Mouse (Mus musculus): Measurements from ENCODE around the gene Dnajb13. TPM values are rescaled to one million over a fixed set of nuclear protein-coding genes. Genes with fewer than 3 reads are reported as not detected.

Dnajb13 gene
- polyA plus RNA-seq, 1 experiment from 2014 or later = 1.6 TPM

DNA sequence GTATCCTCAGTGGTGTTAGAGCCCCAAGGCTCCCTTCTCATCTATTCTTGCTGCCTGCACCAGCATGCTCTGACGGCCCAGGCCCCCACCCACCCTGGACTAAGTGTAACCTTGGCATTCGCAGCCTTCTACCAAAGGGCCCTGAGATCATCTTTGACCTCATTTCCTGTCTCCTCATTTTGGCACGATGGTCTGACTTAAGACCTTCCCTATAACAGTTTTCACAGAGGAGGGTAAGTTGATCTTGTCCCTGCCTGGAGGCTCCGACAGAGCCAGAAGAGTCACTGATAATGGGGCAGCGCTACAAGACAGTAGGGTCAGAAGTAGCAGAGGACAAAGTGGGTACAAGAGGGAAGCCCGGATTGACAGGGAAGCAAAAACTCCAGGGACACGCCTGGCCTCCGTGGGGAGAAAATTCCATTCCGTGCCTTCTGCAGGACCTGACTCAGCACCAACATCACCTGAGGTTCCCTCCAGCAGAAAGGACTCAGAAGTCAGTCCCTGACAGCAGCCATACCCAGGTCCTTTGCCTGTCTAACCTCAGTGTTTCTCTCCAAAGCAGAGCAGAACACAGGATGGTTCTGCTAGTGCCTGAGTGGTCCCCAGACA, 40.8 kb downstream of the Dnajb13 start:
- ATAC-seq (replicated peaks; ENCODE audit: low FRiP score) (no peak), DNase-seq (ENCODE audit: low spot score) (no peak)
- Histone ChIP-seq H3K9me3 (ENCODE audit: control insufficient read depth, low read length) (no peaks in the 10 kb centered on the region), H3K4me1 (replicated peaks; ENCODE audit: control insufficient read depth, insufficient read depth, low read length) (peaks cover 5% of the 10 kb centered on the region), H3K27ac (ENCODE audit: low read depth, low read length) (no peak overlapping the region), H3K4me3 (ENCODE audit: low read depth, low read length) (no peak overlapping the region), H3K36me3 (ENCODE audit: control insufficient read depth, insufficient read depth, low read length) (peaks cover 2% of the 10 kb centered on the region), H3K27me3 (replicated peaks; ENCODE audit: control insufficient read depth, insufficient read depth, low read length) (no peaks in the 10 kb centered on the region), H3K9ac (ENCODE audit: low read depth, low read length) (no peak overlapping the region), H3K4me2 (no peak overlapping the region)
- 73% methylated on average over 9 of the region's 9 CpGs for WGBS

DNA sequence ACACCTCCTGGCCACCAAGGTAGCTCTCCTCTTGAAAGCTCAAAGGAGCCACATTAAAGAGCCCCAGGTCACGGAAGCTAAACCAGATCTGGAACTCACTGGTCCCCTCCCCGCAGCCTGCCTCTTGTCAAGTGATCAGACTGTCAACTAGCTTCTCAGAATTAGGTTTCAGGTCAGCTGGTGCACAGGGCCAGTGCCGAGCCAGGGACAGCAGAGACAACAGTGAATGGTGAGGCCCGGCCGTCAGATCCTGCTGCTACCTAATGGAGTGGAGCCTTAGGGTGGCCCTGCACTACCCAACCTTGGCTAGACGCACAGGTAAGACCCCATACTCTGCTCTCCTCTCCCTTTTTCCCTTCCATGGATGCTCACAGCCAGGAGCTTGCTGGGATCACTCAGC, 42.0 kb downstream of the Dnajb13 start, which contains the start of gene Ucp3:
Gene Ucp3, plus strand, starts transcription at position 214 of the 400 bp plus-strand sequence.
- Histone ChIP-seq H3K9me3 (ENCODE audit: control insufficient read depth, low read length) (no peaks in the 10 kb centered on the region), H3K27me3 (replicated peaks; ENCODE audit: control insufficient read depth, insufficient read depth, low read length) (no peaks in the 10 kb centered on the region), H3K4me1 (replicated peaks; ENCODE audit: control insufficient read depth, insufficient read depth, low read length) (peaks cover 15% of the 10 kb centered on the region), H3K9ac (ENCODE audit: low read depth, low read length) (no peak within 1 kb of the TSS), H3K4me2 (no peak within 1 kb of the TSS), H3K4me3 (ENCODE audit: low read depth, low read length) (no peak within 1 kb of the TSS), H3K27ac (ENCODE audit: low read depth, low read length) (no peak within 1 kb of the TSS), H3K36me3 (ENCODE audit: control insufficient read depth, insufficient read depth, low read length) (peaks cover 2% of the 10 kb centered on the region)
- DNase-seq (ENCODE audit: low spot score) = no peak
- no peak for ATAC-seq (replicated peaks; ENCODE audit: low FRiP score)
- 81% methylated on average over 6 of the region's 6 CpGs for WGBS

DNA sequence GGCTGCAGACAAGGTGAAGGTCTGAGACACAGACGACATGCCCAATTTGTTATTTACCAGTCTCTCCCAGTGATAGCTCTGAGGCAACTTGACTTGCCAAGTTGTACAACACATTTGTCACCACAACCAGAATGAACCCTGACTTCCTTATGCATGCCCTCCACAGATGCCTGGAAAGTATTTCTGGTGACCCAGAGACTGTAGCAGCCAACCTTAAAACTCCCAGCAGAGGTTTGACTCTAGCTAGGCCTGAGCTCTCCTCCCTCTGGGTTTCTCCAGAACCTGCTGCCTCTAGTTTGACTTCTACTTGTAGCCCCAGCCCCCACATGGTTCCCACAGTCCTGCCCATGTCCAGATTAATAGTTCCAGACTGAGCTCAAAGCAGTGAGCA, 43.4 kb downstream of the Dnajb13 start:
- H3K4me1 ChIP-seq (replicated peaks; ENCODE audit: control insufficient read depth, insufficient read depth, low read length) = peaks cover 21% of the 10 kb centered on the region
- WGBS = 96% methylated on average over 1 of the region's 1 CpGs

DNA sequence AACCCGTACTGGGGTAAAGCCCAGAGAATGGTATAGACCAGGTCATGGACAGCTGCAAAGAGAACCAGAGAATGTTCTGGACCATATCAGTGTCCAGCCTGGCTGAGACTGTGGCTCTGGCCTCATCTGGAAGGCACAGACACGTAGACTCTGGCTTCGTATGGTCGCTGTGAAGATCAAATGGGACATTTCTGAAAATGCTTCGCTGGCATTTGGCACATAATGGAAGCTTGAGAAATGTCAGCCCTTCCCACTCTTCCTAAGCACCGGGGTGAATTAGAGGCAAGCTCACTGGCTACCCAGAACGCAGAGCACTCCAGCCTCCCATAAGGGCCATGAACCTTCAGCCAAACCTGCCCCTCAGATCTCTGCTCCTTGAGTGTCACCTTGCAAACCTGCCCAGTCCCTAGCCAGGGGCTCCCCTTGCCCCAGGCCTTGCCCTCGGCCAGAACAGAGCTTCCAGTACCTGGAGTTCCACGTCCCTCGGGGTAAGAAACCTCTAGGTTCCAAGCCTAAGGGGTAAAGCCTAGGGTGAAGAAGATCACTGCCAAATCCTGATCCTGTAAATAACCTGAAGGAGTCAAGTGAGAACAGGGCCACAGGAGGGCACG, 43.9 kb downstream of the Dnajb13 start:
- Histone ChIP-seq H3K4me1 (replicated peaks; ENCODE audit: control insufficient read depth, insufficient read depth, low read length) (peaks cover 26% of the 10 kb centered on the region), H3K9me3 (ENCODE audit: control insufficient read depth, low read length) (no peaks in the 10 kb centered on the region), H3K4me2 (no peak overlapping the region), H3K4me3 (ENCODE audit: low read depth, low read length) (no peak overlapping the region), H3K27me3 (replicated peaks; ENCODE audit: control insufficient read depth, insufficient read depth, low read length) (no peaks in the 10 kb centered on the region), H3K36me3 (ENCODE audit: control insufficient read depth, insufficient read depth, low read length) (peaks cover 2% of the 10 kb centered on the region), H3K27ac (ENCODE audit: low read depth, low read length) (no peak overlapping the region), H3K9ac (ENCODE audit: low read depth, low read length) (no peak overlapping the region)
- no peak for DNase-seq (ENCODE audit: low spot score)
- WGBS = 89% methylated on average over 11 of the region's 11 CpGs
- no peak for ATAC-seq (replicated peaks; ENCODE audit: low FRiP score)

More for the DNA sequence above, 43.4 kb downstream of the Dnajb13 start:
- H3K36me3 ChIP-seq (ENCODE audit: control insufficient read depth, insufficient read depth, low read length) = peaks cover 2% of the 10 kb centered on the region
- H3K9ac ChIP-seq (ENCODE audit: low read depth, low read length) = no peak overlapping the region
- H3K4me3 ChIP-seq (ENCODE audit: low read depth, low read length) = no peak overlapping the region
- no peak overlapping the region for H3K27ac ChIP-seq (ENCODE audit: low read depth, low read length)
- H3K27me3 ChIP-seq (replicated peaks; ENCODE audit: control insufficient read depth, insufficient read depth, low read length) = no peaks in the 10 kb centered on the region
- ATAC-seq (replicated peaks; ENCODE audit: low FRiP score) = no peak
- H3K4me2 ChIP-seq = no peak overlapping the region
- H3K9me3 ChIP-seq (ENCODE audit: control insufficient read depth, low read length) = no peaks in the 10 kb centered on the region
- DNase-seq (ENCODE audit: low spot score) = no peak

DNA sequence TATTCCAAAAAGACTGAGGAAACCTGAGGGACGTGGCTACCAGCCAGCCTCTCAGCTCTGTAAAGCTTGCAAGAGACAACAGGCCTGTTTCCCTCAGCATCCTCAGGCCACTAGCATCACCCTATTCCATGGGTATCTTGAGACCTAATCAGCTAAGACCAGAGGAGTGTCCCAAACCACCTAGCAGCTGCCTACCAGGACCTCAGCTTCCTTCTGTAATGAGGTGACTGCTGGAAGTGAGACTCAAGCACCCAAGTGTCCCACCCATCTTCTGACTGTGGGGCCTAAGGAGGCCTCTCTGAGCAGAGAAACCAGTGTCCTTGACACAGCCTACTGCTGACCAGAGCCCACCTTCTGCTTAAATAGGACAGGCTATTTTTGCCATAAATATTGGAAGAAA, 45.3 kb downstream of the Dnajb13 start:
- DNase-seq (ENCODE audit: low spot score) = no peak
- H3K4me3 ChIP-seq (ENCODE audit: low read depth, low read length) = no peak overlapping the region
- WGBS = 67% methylated on average over 1 of the region's 1 CpGs
- no peaks in the 10 kb centered on the region for H3K27me3 ChIP-seq (replicated peaks; ENCODE audit: control insufficient read depth, insufficient read depth, low read length)
- no peaks in the 10 kb centered on the region for H3K9me3 ChIP-seq (ENCODE audit: control insufficient read depth, low read length)
- H3K36me3 ChIP-seq (ENCODE audit: control insufficient read depth, insufficient read depth, low read length) = peaks cover 2% of the 10 kb centered on the region
- H3K4me1 ChIP-seq (replicated peaks; ENCODE audit: control insufficient read depth, insufficient read depth, low read length) = peaks cover 40% of the 10 kb centered on the region
- no peak for ATAC-seq (replicated peaks; ENCODE audit: low FRiP score)
- H3K27ac ChIP-seq (ENCODE audit: low read depth, low read length) = no peak overlapping the region
- 0 out of 2 replicates have a peak overlapping the region, but pooled peaks have one; percentile 39 for H3K9ac ChIP-seq (ENCODE audit: low read depth, low read length)
- H3K4me2 ChIP-seq = no peak overlapping the region

DNA sequence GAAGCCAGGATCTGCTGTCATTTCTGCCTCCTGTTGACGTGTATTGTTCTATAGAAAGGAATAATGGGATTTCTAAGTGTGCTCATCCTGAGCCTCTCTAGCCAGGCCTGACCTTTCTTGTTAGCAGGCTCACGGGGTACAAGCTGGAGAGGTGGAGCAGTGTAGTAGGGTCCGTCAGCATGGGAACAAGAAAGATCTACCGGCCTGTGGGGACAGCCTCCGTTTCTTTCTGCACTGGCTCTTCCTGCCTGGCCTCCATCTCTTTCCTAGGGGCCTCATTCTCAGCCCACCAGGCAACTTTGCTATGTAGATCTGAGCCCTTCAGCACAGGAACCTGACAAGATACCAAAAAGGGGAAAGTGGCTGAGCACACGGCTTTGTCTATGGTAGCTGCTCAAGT, 46.0 kb downstream of the Dnajb13 start:
- no peak overlapping the region; the same call in 1 of the 2 replicates for H3K27ac ChIP-seq (ENCODE audit: low read depth, low read length)
- H3K27me3 ChIP-seq (replicated peaks; ENCODE audit: control insufficient read depth, insufficient read depth, low read length) = no peaks in the 10 kb centered on the region
- no peak overlapping the region for H3K9ac ChIP-seq (ENCODE audit: low read depth, low read length)
- ATAC-seq (replicated peaks; ENCODE audit: low FRiP score) (no peak), DNase-seq (ENCODE audit: low spot score) (no peak)
- peaks cover 46% of the 10 kb centered on the region for H3K4me1 ChIP-seq (replicated peaks; ENCODE audit: control insufficient read depth, insufficient read depth, low read length)
- H3K4me3 ChIP-seq (ENCODE audit: low read depth, low read length) = no peak overlapping the region
- H3K4me2 ChIP-seq = no peak overlapping the region
- peaks cover 2% of the 10 kb centered on the region for H3K36me3 ChIP-seq (ENCODE audit: control insufficient read depth, insufficient read depth, low read length)
- no peaks in the 10 kb centered on the region for H3K9me3 ChIP-seq (ENCODE audit: control insufficient read depth, low read length)
- WGBS = 82% methylated on average over 6 of the region's 6 CpGs

DNA sequence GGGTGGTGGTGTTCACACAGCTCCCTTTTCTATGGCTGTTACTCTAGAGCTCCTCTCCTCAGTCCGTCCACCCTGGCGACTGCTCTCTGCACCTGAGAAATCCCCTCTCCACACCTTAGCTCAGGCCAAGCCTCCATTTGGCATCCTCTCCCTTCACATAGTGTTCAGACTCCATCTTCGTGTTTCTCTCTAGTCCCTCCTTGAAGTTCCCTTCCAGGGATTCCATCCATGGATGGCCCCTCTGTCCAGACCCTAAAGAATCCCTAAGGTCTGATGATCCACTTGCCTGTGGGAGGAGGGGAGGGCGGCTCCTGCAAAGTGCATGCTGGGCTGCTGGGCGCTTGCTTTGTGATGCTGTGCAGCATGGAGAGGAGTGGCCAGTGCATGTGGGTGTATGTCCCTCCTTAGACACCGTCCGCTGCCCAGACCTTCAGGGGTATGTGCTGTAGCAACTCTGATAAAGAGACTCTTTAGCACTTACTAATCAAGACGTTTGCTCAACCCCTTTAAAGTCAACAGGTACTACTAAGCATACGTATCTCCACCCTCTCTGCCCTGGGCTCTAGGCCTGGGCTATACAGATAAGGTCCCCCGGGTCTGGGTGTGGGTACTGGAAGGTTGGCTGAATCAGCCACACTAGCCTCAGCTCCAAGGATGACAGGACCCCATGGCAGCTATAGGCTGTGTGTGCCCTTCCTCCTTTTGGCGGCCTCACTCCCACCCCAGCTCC, 47.8 kb downstream of the Dnajb13 start:
- Histone ChIP-seq H3K4me3 (ENCODE audit: low read depth, low read length) (peak overlapping the region; percentile 45), H3K4me1 (replicated peaks; ENCODE audit: control insufficient read depth, insufficient read depth, low read length) (peaks cover 59% of the 10 kb centered on the region), H3K36me3 (ENCODE audit: control insufficient read depth, insufficient read depth, low read length) (peaks cover 2% of the 10 kb centered on the region), H3K27me3 (replicated peaks; ENCODE audit: control insufficient read depth, insufficient read depth, low read length) (no peaks in the 10 kb centered on the region), H3K27ac (ENCODE audit: low read depth, low read length) (peak overlapping the region; percentile 99), H3K4me2 (peak overlapping the region; percentile 75), H3K9me3 (ENCODE audit: control insufficient read depth, low read length) (no peaks in the 10 kb centered on the region), H3K9ac (ENCODE audit: low read depth, low read length) (peak overlapping the region; percentile 71)
- ATAC-seq (replicated peaks; ENCODE audit: low FRiP score) (peak; percentile 97), DNase-seq (ENCODE audit: low spot score) (peak; percentile 73)
- WGBS = 48% methylated on average over 11 of the region's 11 CpGs

DNA sequence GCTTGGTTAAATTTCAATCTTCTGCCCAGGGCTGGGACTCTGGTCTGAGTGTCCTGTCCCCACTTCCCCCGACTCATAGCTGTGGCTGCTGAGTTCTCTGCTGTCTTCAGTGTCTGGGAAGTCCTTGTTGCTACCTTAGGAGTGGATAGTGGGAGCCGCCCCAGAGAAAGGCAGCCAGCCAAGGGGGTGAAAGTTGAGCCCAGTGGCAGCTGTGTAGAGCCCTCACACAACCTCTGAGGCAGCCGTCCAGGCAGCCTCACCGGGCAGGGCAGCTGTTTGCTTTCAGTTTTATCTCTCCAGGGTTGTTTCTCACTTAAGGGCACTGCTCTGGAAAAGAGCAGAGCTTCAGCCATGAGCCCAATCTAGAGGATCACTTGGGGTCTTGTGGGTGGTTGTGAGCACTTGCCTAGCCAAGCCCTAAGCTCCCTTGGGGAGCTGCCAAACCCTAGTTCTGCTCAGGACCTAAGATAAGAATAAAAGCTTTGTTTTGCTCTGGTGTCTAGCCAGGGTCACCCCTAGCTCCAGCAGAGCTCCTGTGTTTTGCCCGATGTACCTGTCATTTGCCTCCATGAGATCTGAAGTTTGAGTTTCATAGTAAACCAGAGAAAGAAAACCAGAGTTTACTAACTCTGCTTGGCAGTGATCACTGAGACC, 49.0 kb downstream of the Dnajb13 start:
- peak overlapping the region; percentile 71 for H3K9ac ChIP-seq (ENCODE audit: low read depth, low read length)
- H3K27me3 ChIP-seq (replicated peaks; ENCODE audit: control insufficient read depth, insufficient read depth, low read length) = no peaks in the 10 kb centered on the region
- DNase-seq (ENCODE audit: low spot score) = no peak
- H3K36me3 ChIP-seq (ENCODE audit: control insufficient read depth, insufficient read depth, low read length) = peaks cover 2% of the 10 kb centered on the region
- WGBS = 31% methylated on average over 5 of the region's 5 CpGs
- peak overlapping the region; percentile 99 for H3K27ac ChIP-seq (ENCODE audit: low read depth, low read length)
- peak overlapping the region; percentile 75 for H3K4me2 ChIP-seq
- H3K4me3 ChIP-seq (ENCODE audit: low read depth, low read length) = peak overlapping the region; percentile 45
- no peak for ATAC-seq (replicated peaks; ENCODE audit: low FRiP score)
- peaks cover 62% of the 10 kb centered on the region for H3K4me1 ChIP-seq (replicated peaks; ENCODE audit: control insufficient read depth, insufficient read depth, low read length)
- no peaks in the 10 kb centered on the region for H3K9me3 ChIP-seq (ENCODE audit: control insufficient read depth, low read length)

All from liver, embryonic 11.5 days (tissue).